Mouse (Mus musculus) liver, embryonic 14.5 days (tissue): ENCODE results near the gene Fgfr2. TPM values are rescaled to one million over a fixed set of nuclear protein-coding genes. Genes with fewer than 3 reads are reported as not detected.

Experiments
- ATAC-seq: fragments of 200-750 bp; cut with Nextera tagmentation; 2 replicates; pipeline ENCODE4 v1.8.0; 2017; ENCODE audit warnings: moderate number of reproducible peaks, mild to moderate bottlenecking, moderate library complexity; ENCODE audit not compliant: insufficient read depth
- DNase-seq, 3 experiments: peaks; one replicate each; pipeline ENCODE4 v3.0.0-alpha.2; 2012 to 2013; ENCODE audit warnings: low read depth in 3 of 3, low spot score in 3 of 3
- H3K27ac ChIP-seq: fragments of 300-500 bp; sonication (generic); 2 replicates; pipeline ENCODE4 v1.5.1; 2014; ENCODE audit warnings: moderate library complexity, mild to moderate bottlenecking, control low read depth, inconsistent platforms
- H3K27me3 ChIP-seq: fragments of 300-500 bp; sonication (generic); 2 replicates; pipeline ENCODE4 v1.6.1; 2014; ENCODE audit warnings: mild to moderate bottlenecking, low read length, moderate library complexity; ENCODE audit not compliant: control insufficient read depth, insufficient read depth
- H3K36me3 ChIP-seq: fragments of 300-500 bp; sonication (generic); replicated peaks from 2 replicates; pipeline ENCODE4 v1.6.1; 2014; ENCODE audit warnings: low read depth; ENCODE audit not compliant: control insufficient read depth, insufficient read depth
- H3K4me1 ChIP-seq, 2 experiments: fragments of 200-500 bp in 1 of 2; fragments of 300-500 bp in 1 of 2; sonication (generic) in 1 of 2; replicated peaks; 2 replicates each; pipeline ENCODE4 v1.6.1; 2012 to 2014; ENCODE audit warnings: antibody characterized with exemption in 1 of 2, inconsistent platforms in 1 of 2, low read length in 1 of 2; ENCODE audit not compliant: control insufficient read depth in 2 of 2, insufficient read depth in 2 of 2
- H3K4me2 ChIP-seq: fragments of 300-500 bp; sonication (generic); 2 replicates; pipeline ENCODE4 v1.6.1; 2014; ENCODE audit warnings: low read depth, mild to moderate bottlenecking, control low read depth, moderate library complexity
- H3K4me3 ChIP-seq, 2 experiments: fragments of 200-500 bp in 1 of 2; fragments of 300-500 bp in 1 of 2; sonication (generic) in 1 of 2; 2 replicates each; pipeline ENCODE4 v1.5.1; 2012 to 2014; ENCODE audit warnings: low read depth in 2 of 2, low read length in 2 of 2, mild to moderate bottlenecking in 2 of 2, control low read depth in 1 of 2, inconsistent platforms in 1 of 2, moderate library complexity in 1 of 2; ENCODE audit not compliant: insufficient read depth in 1 of 2
- H3K9ac ChIP-seq: fragments of 300-500 bp; sonication (generic); replicated peaks from 2 replicates; pipeline ENCODE4 v1.6.1; 2014; ENCODE audit warnings: mild to moderate bottlenecking, control low read depth, moderate library complexity
- H3K9me3 ChIP-seq: fragments of 300-500 bp; sonication (generic); 2 replicates; pipeline ENCODE4 v1.6.1; 2016; ENCODE audit warnings: low read length, mixed read lengths; ENCODE audit not compliant: control insufficient read depth
- CTCF ChIP-seq: IDR thresholded peaks from 2 replicates; pipeline ENCODE4 v1.5.1; 2016; ENCODE audit warnings: antibody characterized with exemption, low read depth, control low read depth
- EP300 ChIP-seq: IDR thresholded peaks from 2 replicates; pipeline ENCODE4 v1.6.1; 2016; ENCODE audit warnings: antibody characterized with exemption, low read depth
- WGBS: fragments of 180-500 bp; shearing (Covaris S2); extraction: QIAGEN DNeasy Blood & Tissue Kit; methylation state at CpG from one replicate; pipeline ENCODE4 v1.1.7; 2014; ENCODE audit not compliant: insufficient replicate concordance; 5-methylcytosine and 5-hydroxymethylcytosine counted together
- polyA plus RNA-seq, 2 experiments: library from polyadenylated mRNA; depleted of rRNA in 1 of 2; stranded (reverse) in 1 of 2; unstranded in 1 of 2; fragments of >200 nt; fragmentation: Nextera tagmentation in 1 of 2; extraction: Ambion mirVana in 1 of 2; gene quantifications; 2 replicates each; pipeline versions ENCODE4 v1.2.1 to v1.2.3; 2012 to 2014

The Fgfr2 gene
- polyA plus RNA-seq, 2 experiments: 7.9 to 8.8 TPM

DNA sequence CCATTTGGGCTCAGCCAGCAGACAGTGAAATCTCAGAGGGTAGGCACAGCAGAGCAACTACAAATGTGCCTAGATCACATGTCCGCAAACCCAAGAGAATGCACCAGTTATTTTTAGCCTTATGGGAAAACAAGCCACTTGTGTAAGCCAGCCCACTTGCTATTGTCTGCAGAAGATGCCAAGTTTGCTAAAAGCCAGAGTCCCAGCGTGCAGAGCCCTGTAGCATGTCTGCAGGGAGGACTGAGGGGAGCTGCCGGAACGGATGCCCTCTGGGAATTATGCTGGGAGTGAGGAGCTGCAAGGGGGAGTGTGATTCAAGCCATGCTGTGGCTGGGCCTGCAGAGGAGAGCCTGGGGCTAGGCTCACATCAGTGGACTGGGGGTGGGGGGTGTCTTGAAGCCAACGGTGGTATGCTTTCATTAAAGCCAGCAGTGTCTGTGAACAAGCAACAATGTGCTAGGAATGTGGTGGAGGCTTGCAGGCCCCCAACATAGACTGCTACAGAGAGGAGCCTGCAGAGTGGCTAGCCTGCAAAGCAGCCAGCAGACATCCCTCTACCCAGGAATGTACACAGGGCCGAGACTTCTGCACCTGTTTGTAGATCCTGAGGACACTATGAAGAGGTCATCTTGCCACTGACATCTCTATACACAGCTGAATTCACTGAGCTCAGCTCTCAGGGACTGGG lies 408.8 kb downstream of the Fgfr2 start:
- DNase-seq (no peak), ATAC-seq (no peak)
- Histone ChIP-seq H3K9me3 (no peaks in the 10 kb centered on the region), H3K4me1 (peaks cover 5 to 14% of the 10 kb centered on the region in 2 experiments), H3K4me2 (no peak overlapping the region), H3K27ac (no peak overlapping the region), H3K27me3 (no peaks in the 10 kb centered on the region), H3K9ac (no peak overlapping the region), H3K36me3 (peaks cover 37% of the 10 kb centered on the region), H3K4me3 (no peak overlapping the region)
- WGBS: 56% methylated on average over 6 of the region's 6 CpGs
- TF ChIP-seq EP300 (no peak), CTCF (no peak)

DNA sequence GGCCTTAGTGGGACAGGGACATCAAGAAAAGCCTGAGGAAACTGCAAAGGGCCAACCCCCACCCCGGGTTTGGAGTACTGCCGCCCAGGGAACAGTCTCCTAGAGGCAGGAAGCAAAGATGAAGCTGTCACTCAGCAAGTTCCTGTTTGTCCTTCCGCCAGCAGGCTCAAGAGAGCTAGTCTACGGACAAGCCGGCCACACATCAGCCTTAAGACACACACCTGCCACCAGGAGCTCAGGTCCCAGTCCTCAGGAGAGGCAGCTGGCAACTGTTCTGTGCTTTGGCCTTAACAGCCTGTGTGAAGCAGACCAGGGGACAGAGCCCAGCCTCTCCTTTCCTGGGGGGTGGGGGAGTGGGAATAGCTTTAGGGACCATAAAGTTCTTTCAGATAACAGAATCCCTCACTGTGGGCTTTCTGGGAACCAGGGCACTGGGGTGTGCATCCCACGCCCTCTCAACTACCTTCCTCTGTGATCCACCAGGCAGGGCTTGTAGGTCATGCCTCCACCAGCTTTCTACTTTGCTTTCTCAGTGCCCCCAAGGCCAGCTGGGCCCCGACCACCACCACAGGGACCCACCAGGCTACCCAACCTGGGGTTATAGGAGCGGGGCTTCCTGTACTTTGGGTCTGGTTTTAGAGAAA lies 409.5 kb downstream of the Fgfr2 start:
- H3K4me1 ChIP-seq: peaks cover 5 to 12% of the 10 kb centered on the region in 2 experiments
- H3K27me3 ChIP-seq: no peaks in the 10 kb centered on the region
- H3K9ac ChIP-seq: no peak overlapping the region
- peaks cover 32% of the 10 kb centered on the region for H3K36me3 ChIP-seq
- H3K4me2 ChIP-seq: no peak overlapping the region
- no peak overlapping the region for H3K4me3 ChIP-seq
- H3K27ac ChIP-seq: peak overlapping the region; percentile 43; the same call in 1 of the 2 replicates
- WGBS: 47% methylated on average over 8 of the region's 8 CpGs
- DNase-seq: no peak
- no peak for TF ChIP-seq CTCF
- TF ChIP-seq EP300: no peak
- no peaks in the 10 kb centered on the region for H3K9me3 ChIP-seq
- no peak for ATAC-seq

DNA sequence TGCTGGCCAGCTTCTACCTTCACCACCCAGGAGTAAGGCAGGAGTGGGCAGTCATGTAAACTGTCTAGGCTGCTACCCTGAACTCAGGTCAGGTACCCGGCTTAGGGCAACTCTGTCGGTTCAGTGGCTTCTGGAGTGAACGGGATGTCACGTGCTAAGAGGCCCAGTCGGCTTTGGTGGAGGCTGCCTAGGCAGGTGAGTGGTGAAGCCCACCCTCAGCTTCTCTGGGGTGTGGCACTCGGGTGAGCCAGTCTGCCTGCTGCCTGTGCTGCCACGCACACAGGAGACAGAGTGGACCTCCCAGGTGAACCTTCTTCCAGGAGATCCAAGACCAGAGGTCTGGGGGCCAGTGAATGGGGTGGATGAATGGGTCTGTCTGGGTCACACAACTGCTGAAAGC lies 410.2 kb downstream of the Fgfr2 start:
- Histone ChIP-seq H3K4me1 (peaks cover 5 to 7% of the 10 kb centered on the region in 2 experiments), H3K9ac (no peak overlapping the region), H3K27me3 (no peaks in the 10 kb centered on the region), H3K9me3 (no peaks in the 10 kb centered on the region), H3K36me3 (peaks cover 32% of the 10 kb centered on the region), H3K27ac (no peak overlapping the region), H3K4me3 (no peak overlapping the region), H3K4me2 (no peak overlapping the region)
- ATAC-seq: no peak
- WGBS: 58% methylated on average over 7 of the region's 7 CpGs
- TF ChIP-seq CTCF (no peak), EP300 (no peak)
- DNase-seq: no peak

DNA sequence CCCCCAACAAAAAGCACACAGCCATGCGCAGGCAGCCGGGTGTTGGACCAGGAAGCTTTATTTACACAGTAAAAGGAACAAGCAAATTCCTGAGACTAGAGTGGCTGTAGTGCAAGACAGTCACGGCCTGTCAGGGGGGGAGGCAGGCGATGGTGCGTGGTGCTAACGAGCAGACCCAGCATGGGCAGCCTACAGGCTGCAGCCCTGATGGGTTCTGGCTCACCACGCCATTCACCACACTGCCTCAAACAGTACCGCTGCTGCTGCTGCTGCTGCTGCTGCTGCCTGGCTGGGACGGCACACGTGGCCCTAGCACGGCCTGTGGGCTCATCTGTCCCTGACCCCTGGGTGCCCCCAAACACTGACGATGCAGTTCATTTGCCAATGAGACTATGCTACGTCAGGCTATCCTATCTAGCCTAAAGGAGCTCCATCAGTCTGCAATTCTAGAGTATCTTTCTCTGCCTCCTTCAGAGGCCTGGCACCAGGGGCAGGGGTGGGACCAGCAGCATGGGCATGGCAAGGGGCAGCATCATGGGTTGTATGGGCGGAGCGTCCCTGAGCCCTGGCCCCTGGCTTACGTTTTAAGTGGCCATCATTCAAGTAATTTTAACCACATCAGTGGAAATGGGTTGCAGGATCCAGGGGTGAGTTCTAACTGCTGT lies 411.0 kb downstream of the Fgfr2 start:
- Histone ChIP-seq H3K27ac (no peak overlapping the region), H3K4me1 (no peaks in the 10 kb centered on the region; a peak in 2 of 4 replicates), H3K4me2 (no peak overlapping the region), H3K27me3 (no peaks in the 10 kb centered on the region), H3K9ac (no peak overlapping the region), H3K36me3 (peaks cover 32% of the 10 kb centered on the region), H3K9me3 (no peaks in the 10 kb centered on the region), H3K4me3 (no peak overlapping the region)
- ATAC-seq (no peak), DNase-seq (no peak)
- no peak for TF ChIP-seq CTCF
- no peak for TF ChIP-seq EP300
- whole genome bisulfite sequencing: 76% methylated on average over 16 of the region's 16 CpGs

DNA sequence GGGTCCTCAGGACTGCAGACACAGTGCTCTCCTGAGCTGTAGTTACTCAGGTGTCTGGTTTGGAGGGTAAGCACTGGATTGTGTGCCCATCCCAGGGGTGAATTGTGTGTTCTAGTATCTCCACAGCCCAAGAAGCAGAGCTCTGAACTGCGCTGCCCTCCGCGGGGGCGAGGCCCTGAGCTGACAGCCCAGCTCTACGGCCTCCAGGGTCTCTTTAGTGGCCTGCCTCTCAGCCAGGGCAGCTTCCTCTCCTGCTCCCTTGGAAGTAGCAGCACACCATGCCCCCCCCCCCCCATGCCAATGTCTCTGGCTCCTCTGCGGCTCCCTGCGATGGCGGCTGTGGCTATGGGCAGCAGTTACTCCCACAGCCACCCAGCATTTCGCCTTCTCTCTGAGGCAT lies 411.6 kb downstream of the Fgfr2 start:
- Histone ChIP-seq H3K27ac (no peak overlapping the region), H3K4me3 (no peak overlapping the region), H3K27me3 (no peaks in the 10 kb centered on the region), H3K9me3 (no peaks in the 10 kb centered on the region), H3K4me2 (no peak overlapping the region), H3K36me3 (peaks cover 32% of the 10 kb centered on the region), H3K4me1 (no peaks in the 10 kb centered on the region; a peak in 1 of 4 replicates), H3K9ac (no peak overlapping the region)
- no peak for TF ChIP-seq EP300
- no peak for ATAC-seq
- 91% methylated on average over 9 of the region's 9 CpGs for WGBS
- DNase-seq: no peak
